Mouse (Mus musculus) activated CD4-positive, CD25-positive, alpha-beta regulatory T cell, adult 9 weeks (primary cell): Measurements from ENCODE around the gene F9. TPM values are rescaled to one million over a fixed set of nuclear protein-coding genes. Genes with fewer than 3 reads are reported as not detected.

Experiments
- polyA plus RNA-seq: library from polyadenylated mRNA; unstranded; fragments of 100-300 nt; shearing (Covaris generic); gene quantifications from one replicate; pipeline ENCODE4 v1.2.1, GENCODE M21; 2017

The F9 gene
- polyA plus RNA-seq, result not detected

DNA sequence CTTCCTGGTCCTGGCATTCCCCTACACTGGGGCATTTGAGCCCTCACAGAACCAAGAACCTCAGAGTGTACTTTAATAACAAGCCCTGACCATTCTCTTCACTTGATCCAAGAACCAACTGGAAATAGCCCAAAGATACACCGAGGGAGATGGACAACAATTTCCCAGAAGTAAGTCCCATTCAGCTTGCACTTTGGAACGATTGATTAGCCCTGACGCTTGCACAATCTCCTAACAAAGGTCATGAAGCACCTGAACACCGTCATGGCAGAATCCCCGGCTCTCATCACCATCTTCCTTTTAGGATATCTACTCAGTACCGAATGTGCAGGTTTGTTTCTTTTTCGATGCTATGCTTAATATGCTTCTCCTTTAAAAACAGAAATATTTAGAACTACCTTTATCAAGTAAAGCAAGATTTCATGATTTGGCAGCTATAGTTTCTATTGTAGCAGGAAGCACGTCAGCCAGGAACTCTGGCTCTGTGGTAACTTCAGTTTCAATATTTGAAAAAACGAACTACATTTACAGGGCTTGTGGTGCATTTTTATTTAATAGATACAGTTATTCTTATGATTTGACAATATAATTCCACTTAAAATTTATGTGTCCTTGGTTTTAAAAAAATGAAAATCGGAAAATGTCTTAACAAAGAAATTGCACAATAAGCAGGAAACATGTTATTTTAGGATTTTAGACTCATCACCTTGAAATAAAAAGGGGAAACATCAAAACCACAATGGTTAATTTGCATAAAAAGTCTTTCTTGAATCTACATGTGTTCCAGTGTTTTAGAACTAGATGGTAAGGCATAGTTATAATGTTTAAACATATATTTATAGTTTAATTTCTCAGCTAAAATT lies at the start of gene F9:
Gene F9 (plus strand): TSS at position 244 of the 863 bp plus-strand sequence.

Other genes starting within 250 kb of the F9 start
- not detected for gene Mcf2, start 179.6 kb downstream of the F9 start, polyA plus RNA-seq